Mouse (Mus musculus) kidney, embryonic 14.5 days (tissue): ENCODE results near the gene Mink1. TPM values are rescaled to one million over a fixed set of nuclear protein-coding genes. Genes with fewer than 3 reads are reported as not detected.
"Not testable (repeated sequence)": the region's sequence is repeated elsewhere in the genome, so short reads cannot be mapped to it uniquely, and the experiment has no call there.

Experiments
- ATAC-seq: fragments of 200-750 bp; cut with Nextera tagmentation; 2 replicates; pipeline ENCODE4 v1.8.0; 2017; ENCODE audit warnings: moderate number of reproducible peaks, mild to moderate bottlenecking, moderate TSS enrichment, moderate library complexity; ENCODE audit not compliant: low FRiP score, low TSS enrichment
- H3K27ac ChIP-seq: fragments of 300-500 bp; sonication (generic); 2 replicates; pipeline ENCODE4 v1.5.1; 2014; ENCODE audit warnings: low read depth, mild to moderate bottlenecking, low read length, moderate library complexity, mixed read lengths
- H3K27me3 ChIP-seq: fragments of 300-500 bp; sonication (generic); 2 replicates; pipeline ENCODE4 v1.6.1; 2014; ENCODE audit warnings: mild to moderate bottlenecking, low read length; ENCODE audit not compliant: control insufficient read depth, insufficient read depth
- H3K36me3 ChIP-seq: fragments of 300-500 bp; sonication (generic); 2 replicates; pipeline ENCODE4 v1.6.1; 2014; ENCODE audit warnings: low read length, mixed read lengths; ENCODE audit not compliant: control insufficient read depth, insufficient read depth
- H3K4me1 ChIP-seq: fragments of 300-500 bp; sonication (generic); 2 replicates; pipeline ENCODE4 v1.6.1; 2014; ENCODE audit warnings: low read length, mixed read lengths; ENCODE audit not compliant: control insufficient read depth, insufficient read depth
- H3K4me2 ChIP-seq: fragments of 300-500 bp; sonication (generic); replicated peaks from 2 replicates; pipeline ENCODE4 v1.6.1; 2014; ENCODE audit warnings: low read depth, mild to moderate bottlenecking, low read length
- H3K4me3 ChIP-seq: fragments of 300-500 bp; sonication (generic); 2 replicates; pipeline ENCODE4 v1.5.1; 2014; ENCODE audit warnings: mild to moderate bottlenecking, low read length
- H3K9ac ChIP-seq: fragments of 300-500 bp; sonication (generic); 2 replicates; pipeline ENCODE4 v1.6.1; 2014; ENCODE audit warnings: low read depth, mild to moderate bottlenecking, low read length, moderate library complexity
- H3K9me3 ChIP-seq: fragments of 300-500 bp; sonication (generic); 2 replicates; pipeline ENCODE4 v1.6.1; 2016; ENCODE audit warnings: low read length; ENCODE audit not compliant: control insufficient read depth
- WGBS: fragments of 180-500 bp; shearing (Covaris S2); extraction: QIAGEN DNeasy Blood & Tissue Kit; methylation state at CpG from one replicate; pipeline ENCODE4 v1.1.7; 2014; 5-methylcytosine and 5-hydroxymethylcytosine counted together
- polyA plus RNA-seq: library from polyadenylated mRNA; unstranded; fragments of >200 nt; fragmentation: Nextera tagmentation; extraction: Ambion mirVana; gene quantifications from 2 replicates; pipeline ENCODE4 v1.2.1, GENCODE M21; 2014

Mink1 gene
- polyA plus RNA-seq, 1 experiment from 2014 or later: 21.0 TPM

DNA sequence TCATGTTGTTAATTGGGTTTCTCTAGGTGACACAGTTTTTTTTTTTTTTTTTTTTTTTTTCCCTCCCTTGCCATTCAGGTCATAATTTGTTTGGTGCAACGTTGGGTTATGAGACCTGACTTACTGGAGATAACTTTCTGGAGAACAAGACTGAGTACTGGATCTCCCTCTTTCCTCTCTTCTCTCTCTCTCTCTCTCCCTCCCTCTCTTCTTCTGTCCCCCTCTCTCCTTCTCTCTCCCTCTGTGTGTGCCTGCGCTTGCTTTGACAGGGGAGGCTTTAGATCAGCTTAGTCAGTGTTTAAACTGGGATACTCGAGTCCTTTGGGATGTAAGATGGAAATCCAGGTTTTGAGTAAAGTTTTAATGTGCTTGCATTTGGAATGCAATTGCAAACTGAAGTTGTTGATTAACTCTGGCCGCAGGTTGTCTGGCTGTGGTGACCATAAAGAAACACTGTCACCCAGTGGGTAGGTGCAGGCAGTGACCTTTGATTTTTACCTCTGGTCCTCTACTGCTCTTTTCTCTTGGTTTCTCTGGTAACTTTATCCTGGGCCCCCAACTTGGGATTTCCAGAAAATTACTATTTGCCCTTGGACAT, 1.7 kb downstream of the Mink1 start:
- H3K4me3 ChIP-seq: peak overlapping the region; percentile 86
- H3K4me1 ChIP-seq: peaks cover 25% of the 10 kb centered on the region; the same call in 1 of the 2 replicates
- ATAC-seq: no peak
- H3K27ac ChIP-seq: peak overlapping the region; percentile 92
- H3K27me3 ChIP-seq: no peaks in the 10 kb centered on the region
- peak overlapping the region; percentile 88; the same call in 1 of the 2 replicates for H3K9ac ChIP-seq
- H3K9me3 ChIP-seq: no peaks in the 10 kb centered on the region
- peak overlapping the region; percentile 88 for H3K4me2 ChIP-seq
- H3K36me3 ChIP-seq: no peaks in the 10 kb centered on the region
- WGBS: 12% methylated on average over 4 of the region's 4 CpGs

DNA sequence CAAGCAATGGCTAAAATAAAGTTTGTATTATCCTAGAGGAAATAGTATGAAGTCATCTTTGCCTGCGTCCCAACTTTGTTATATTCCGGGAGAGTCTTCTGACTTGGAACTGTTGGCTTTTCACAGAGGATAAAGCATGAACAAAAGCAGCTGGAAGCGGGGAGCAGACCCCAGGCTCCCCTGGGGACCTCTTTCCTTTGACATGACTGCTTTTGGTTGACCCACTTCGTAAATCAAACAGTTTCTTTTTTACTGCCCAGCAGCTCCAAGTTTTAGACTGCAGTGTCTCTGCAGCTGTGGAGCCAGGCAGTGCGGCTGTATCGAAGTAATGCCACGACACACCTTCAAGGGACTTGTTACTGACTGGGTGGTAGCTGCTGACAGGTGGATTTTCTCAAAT, 3.9 kb downstream of the Mink1 start:
- Histone ChIP-seq H3K4me1 (peaks cover 27% of the 10 kb centered on the region; the same call in 1 of the 2 replicates), H3K4me3 (no peak overlapping the region), H3K4me2 (no peak overlapping the region), H3K27me3 (no peaks in the 10 kb centered on the region), H3K36me3 (no peaks in the 10 kb centered on the region), H3K9ac (no peak overlapping the region), H3K9me3 (no peaks in the 10 kb centered on the region), H3K27ac (no peak overlapping the region)
- ATAC-seq: no peak
- WGBS: 49% methylated on average over 7 of the region's 7 CpGs

DNA sequence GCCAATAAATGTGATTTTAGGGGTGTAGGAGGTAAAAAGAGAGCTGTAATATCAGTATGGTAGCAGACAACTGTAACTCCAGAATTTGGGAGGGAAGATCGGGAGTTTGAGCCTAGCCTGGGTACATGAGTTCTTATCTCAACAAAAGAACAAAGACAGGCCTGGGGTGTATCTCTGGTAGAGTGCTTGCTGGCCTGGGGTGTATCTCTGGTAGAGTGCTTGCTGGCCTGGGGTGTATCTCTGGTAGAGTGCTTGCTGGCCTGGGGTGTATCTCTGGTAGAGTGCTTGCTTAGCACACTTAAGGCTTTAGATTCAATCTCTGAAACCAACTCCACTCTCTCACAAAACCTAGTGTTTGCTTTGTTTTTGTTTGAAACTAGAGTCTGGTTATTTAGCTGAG, 7.9 kb downstream of the Mink1 start:
- H3K4me2 ChIP-seq, H3K27ac ChIP-seq, H3K4me3 ChIP-seq, H3K36me3 ChIP-seq, H3K9me3 ChIP-seq, H3K9ac ChIP-seq, H3K27me3 ChIP-seq, ATAC-seq: not testable (repeated sequence)
- H3K4me1 ChIP-seq: peaks cover 18% of the 10 kb centered on the region; the same call in 1 of the 2 replicates
- WGBS: 87% methylated on average over 1 of the region's 1 CpGs

DNA sequence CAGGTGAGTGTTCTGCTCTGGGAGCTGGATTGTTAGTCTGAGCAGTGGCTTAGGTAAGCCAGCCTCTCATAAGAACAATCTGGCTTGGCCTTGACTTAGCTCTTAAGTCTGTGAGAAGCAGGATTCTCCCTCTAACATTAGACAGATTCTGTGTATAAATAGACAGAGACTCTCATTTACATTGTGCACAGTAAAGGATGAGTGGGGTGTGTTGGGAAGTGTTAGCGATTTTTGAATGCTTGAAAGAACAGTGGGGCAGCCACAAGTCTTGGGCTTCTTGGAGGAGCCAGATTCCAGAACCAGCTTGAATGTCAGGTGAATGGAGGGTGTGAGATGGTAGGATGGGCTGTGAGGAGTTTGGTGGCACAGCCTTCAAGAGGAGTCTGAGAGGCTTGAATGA, 9.0 kb downstream of the Mink1 start:
- Histone ChIP-seq H3K27ac (no peak overlapping the region), H3K9me3 (no peaks in the 10 kb centered on the region)
- 79% methylated on average over 1 of the region's 1 CpGs for WGBS

DNA sequence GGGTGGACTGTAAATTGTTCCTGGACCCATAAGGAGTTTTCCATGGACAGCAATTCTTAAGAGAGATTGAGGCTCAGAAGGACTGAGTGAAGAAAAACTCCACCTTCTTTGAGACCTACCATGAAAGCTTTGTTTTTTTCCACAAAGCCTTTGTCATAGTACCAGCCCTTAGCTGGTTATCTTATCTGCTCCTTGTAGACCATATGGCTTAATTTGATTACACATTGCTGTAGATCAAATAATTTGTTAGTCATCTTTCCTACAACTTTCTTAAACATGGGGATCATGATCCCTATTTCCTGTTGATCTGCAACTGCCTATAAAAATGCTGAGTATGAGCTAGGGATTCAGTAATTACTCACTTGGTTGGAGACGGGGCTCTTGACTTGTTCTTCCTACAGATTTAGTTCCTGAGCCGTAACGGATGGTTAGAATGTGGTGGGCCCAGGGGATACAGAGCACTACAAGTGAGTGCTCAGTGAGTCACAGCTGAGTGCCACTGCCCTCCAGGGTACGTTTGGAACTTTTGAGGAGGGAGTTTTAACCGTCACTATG, 9.7 kb downstream of the Mink1 start:
- Histone ChIP-seq H3K36me3 (no peaks in the 10 kb centered on the region), H3K4me1 (peaks cover 12% of the 10 kb centered on the region), H3K4me2 (no peak overlapping the region), H3K9me3 (no peaks in the 10 kb centered on the region), H3K4me3 (no peak overlapping the region), H3K27me3 (no peaks in the 10 kb centered on the region), H3K27ac (no peak overlapping the region), H3K9ac (no peak overlapping the region)
- WGBS: 32% methylated on average over 5 of the region's 5 CpGs
- ATAC-seq: no peak

More for the DNA sequence above, 9.0 kb downstream of the Mink1 start:
- Histone ChIP-seq H3K4me2 (no peak overlapping the region), H3K4me3 (no peak overlapping the region), H3K4me1 (peaks cover 11% of the 10 kb centered on the region; the same call in 1 of the 2 replicates), H3K9ac (no peak overlapping the region), H3K27me3 (no peaks in the 10 kb centered on the region), H3K36me3 (no peaks in the 10 kb centered on the region)
- ATAC-seq: no peak

DNA sequence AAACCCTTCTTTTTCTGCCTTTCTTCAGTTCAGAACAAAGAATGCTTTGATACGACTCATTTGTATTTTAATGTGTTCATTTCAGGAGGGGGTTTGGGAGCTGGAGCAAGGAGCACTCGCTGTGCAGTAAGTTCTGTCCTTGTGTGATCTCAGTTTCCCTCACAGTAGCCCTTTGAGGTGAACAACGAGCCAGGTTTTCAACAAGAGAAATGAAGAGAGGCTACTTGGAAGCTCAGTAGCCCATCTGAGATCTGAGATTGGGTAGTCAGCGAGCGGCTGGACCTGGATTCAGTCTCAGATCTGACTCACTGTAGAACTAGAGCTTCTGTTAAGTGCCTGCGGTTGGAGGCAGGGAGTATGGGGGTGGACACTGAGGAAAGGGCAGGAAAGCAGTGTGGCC, 11.2 kb downstream of the Mink1 start:
- no peaks in the 10 kb centered on the region for H3K9me3 ChIP-seq
- WGBS: 76% methylated on average over 6 of the region's 6 CpGs
- H3K4me3 ChIP-seq: no peak overlapping the region
- peaks cover 23% of the 10 kb centered on the region for H3K4me1 ChIP-seq
- no peak for ATAC-seq
- H3K27me3 ChIP-seq: no peaks in the 10 kb centered on the region
- H3K9ac ChIP-seq: no peak overlapping the region
- no peak overlapping the region for H3K27ac ChIP-seq
- H3K4me2 ChIP-seq: no peak overlapping the region
- no peaks in the 10 kb centered on the region for H3K36me3 ChIP-seq

DNA sequence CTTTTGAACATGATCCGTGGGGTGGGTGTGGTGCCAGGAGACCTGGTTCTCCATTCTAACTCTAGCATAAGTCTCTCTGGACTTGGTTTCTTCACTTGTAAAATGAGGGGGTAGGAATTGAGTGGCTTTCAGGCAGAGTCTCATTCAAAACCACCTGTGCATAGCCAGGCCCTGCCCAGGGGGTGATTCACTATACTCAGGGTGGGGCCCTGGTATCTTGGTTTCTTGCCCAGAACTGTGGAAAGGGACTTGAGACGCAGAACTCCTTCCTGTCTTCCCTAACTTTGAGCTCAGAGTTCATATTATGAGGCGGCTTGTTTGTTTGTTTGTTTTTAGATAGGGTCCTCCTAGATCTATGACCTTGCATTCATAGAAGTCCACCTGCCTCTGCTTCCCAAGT, 14.5 kb downstream of the Mink1 start:
- no peaks in the 10 kb centered on the region for H3K27me3 ChIP-seq
- no peaks in the 10 kb centered on the region for H3K9me3 ChIP-seq
- no peak overlapping the region for H3K4me2 ChIP-seq
- H3K4me1 ChIP-seq: peaks cover 26% of the 10 kb centered on the region
- H3K27ac ChIP-seq: no peak overlapping the region
- WGBS: 70% methylated on average over 3 of the region's 3 CpGs
- no peak for ATAC-seq
- no peaks in the 10 kb centered on the region for H3K36me3 ChIP-seq
- H3K4me3 ChIP-seq: no peak overlapping the region
- H3K9ac ChIP-seq: 0 out of 2 replicates have a peak overlapping the region, but pooled peaks have one; percentile 12

DNA sequence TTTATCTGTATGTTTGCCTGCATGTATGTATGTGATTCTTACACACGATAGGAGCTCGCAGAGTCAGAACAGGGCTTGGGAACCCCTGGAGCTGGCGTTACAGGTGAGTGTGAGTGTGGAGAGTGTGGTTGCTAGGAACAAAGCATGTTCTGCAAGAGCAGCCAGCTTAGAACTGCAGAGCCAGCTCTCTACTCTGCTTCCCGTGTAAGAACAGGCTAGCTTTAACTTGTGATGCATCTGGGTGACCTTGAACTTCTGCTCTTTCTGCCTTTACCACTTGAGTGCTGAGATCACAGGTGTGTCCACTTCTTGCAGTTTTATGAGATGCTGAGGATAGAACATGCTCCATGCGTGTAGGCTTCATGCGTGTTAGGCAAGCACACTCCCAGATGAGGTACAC, 16.3 kb downstream of the Mink1 start:
- H3K4me3 ChIP-seq: no peak overlapping the region
- H3K9me3 ChIP-seq: no peaks in the 10 kb centered on the region
- no peaks in the 10 kb centered on the region for H3K27me3 ChIP-seq
- H3K27ac ChIP-seq: no peak overlapping the region
- H3K9ac ChIP-seq: no peak overlapping the region
- WGBS: 86% methylated on average over 6 of the region's 6 CpGs
- peaks cover 40% of the 10 kb centered on the region for H3K4me1 ChIP-seq
- no peak overlapping the region for H3K4me2 ChIP-seq
- no peak for ATAC-seq
- H3K36me3 ChIP-seq: no peaks in the 10 kb centered on the region

DNA sequence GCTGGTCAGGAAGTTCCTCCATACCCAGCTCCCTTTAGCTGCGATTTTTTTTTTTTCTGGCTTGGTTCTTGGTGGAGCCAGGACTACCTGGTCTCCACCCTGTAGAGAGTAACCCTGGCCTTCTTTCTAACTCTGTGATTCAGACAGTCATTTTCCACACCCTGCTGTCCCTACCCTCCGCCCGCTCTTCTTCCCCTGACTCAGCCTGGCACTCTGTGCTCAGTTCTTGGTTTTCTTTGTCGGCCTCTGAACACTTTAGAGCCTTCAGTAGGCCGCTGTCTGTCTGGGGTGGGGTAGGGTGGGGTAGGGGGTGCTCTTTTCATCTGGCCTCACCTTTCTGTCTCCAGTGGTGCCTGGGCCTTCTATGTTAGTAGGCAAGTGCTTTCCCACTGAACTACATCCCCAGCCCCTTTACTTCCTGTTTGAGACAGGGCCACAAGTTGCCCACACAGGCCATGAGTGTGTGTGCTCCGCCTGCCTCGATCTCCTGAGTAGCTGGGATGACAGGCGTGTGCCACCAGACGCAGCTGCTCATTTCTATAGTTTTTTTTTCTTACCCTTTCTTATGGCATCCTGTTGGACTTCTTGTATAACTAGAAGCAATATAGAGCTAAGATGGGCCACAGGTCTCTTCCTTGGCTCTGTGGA, 17.2 kb downstream of the Mink1 start:
- Histone ChIP-seq H3K36me3 (no peaks in the 10 kb centered on the region), H3K27me3 (no peaks in the 10 kb centered on the region), H3K27ac (no peak overlapping the region), H3K9ac (no peak overlapping the region), H3K4me1 (peaks cover 49% of the 10 kb centered on the region), H3K9me3 (no peaks in the 10 kb centered on the region), H3K4me3 (no peak overlapping the region), H3K4me2 (no peak overlapping the region)
- ATAC-seq: no peak
- 81% methylated on average over 9 of the region's 9 CpGs for WGBS
